Mouse (Mus musculus) ovary, postnatal 14 days (tissue): ENCODE measurements at regions not wholly inside any gene's neighbourhood (a gene's known extent, or its start where the extent isn't known, plus 50 kb on each side); places are given as distances from the start of the nearest gene placed in this dataset.

Experiments
- DNase-seq: peaks from one replicate; pipeline ENCODE4 v3.0.0; 2022; ENCODE audit warnings: low spot score

GRCm38 (mm10) chr5:75762374-75762773, 187.7 kb downstream of the Kit start:
- DNase-seq: no peak

GRCm38 (mm10) chr5:75761459-75762310, 187.0 kb downstream of the Kit start:
- DNase-seq: no peak

- no peak for DNase-seq
Measured at GRCm38 (mm10) chr5:75756168-75756567, 181.5 kb downstream of the Kit start.

GRCm38 (mm10) chr5:75754356-75754755, 179.6 kb downstream of the Kit start:
- DNase-seq: no peak

GRCm38 (mm10) chr5:75745311-75745710, 170.6 kb downstream of the Kit start:
- DNase-seq: no peak

- no peak for DNase-seq
Measured at GRCm38 (mm10) chr5:75744475-75745045, 169.8 kb downstream of the Kit start.

- no peak for DNase-seq
Measured at GRCm38 (mm10) chr5:75739336-75739735, 164.6 kb downstream of the Kit start.

GRCm38 (mm10) chr5:75738445-75738844, 163.7 kb downstream of the Kit start:
- no peak for DNase-seq

GRCm38 (mm10) chr5:75737752-75738151, 163.0 kb downstream of the Kit start:
- DNase-seq: no peak

- DNase-seq: no peak
Measured at GRCm38 (mm10) chr5:75736318-75736717, 161.6 kb downstream of the Kit start.

GRCm38 (mm10) chr5:75734508-75734907, 159.8 kb downstream of the Kit start:
- no peak for DNase-seq

GRCm38 (mm10) chr5:75734043-75734442, 159.3 kb downstream of the Kit start:
- DNase-seq: no peak

- DNase-seq: no peak
Measured at GRCm38 (mm10) chr5:75731236-75731635, 156.5 kb downstream of the Kit start.

GRCm38 (mm10) chr5:75730698-75731097, 156.0 kb downstream of the Kit start:
- DNase-seq: no peak

- no peak for DNase-seq
Measured at GRCm38 (mm10) chr5:75721291-75721690, 146.6 kb downstream of the Kit start.

GRCm38 (mm10) chr5:75720091-75720940, 145.6 kb downstream of the Kit start:
- DNase-seq: no peak

- DNase-seq: no peak
Measured at GRCm38 (mm10) chr5:75718511-75719225, 144.0 kb downstream of the Kit start.
